Mouse (Mus musculus) gonadal fat pad, adult 2 months (tissue): ENCODE results near the gene Prss2. TPM values are rescaled to one million over a fixed set of nuclear protein-coding genes. Genes with fewer than 3 reads are reported as not detected.
"Not testable (repeated sequence)": the region's sequence is repeated elsewhere in the genome, so short reads cannot be mapped to it uniquely, and the experiment has no call there.

Experiments
- DNase-seq: peaks from one replicate; pipeline ENCODE4 v3.0.0-alpha.2; 2012; ENCODE audit warnings: low read depth
- polyA plus RNA-seq: library from polyadenylated mRNA; depleted of rRNA; stranded (reverse); fragments of >200 nt; gene quantifications from 2 replicates; pipeline ENCODE4 v1.2.3, GENCODE M21; 2012; rRNA removed

The Prss2 gene
- polyA plus RNA-seq, 1 experiment, result 10.5 TPM

DNA sequence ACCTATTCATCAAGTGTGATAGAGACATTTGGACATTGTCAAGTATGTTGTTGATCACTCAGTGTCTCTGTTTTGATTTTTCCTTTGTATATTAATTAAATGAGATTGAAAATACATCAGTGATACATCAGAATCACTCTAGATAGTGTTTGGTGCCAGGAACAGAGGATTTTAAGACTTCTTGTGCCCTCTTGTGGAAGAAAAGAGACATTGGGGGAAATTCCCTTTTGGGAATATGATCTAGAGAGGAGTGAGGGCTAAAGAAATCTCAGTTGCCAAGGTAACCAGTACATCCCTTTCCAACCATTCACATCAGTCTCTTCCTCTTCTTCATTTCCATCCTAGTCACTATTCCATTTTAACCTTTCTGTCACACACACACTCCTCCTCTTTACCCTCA is 34.8 kb downstream of the Prss2 start:
- DNase-seq, result no peak

DNA sequence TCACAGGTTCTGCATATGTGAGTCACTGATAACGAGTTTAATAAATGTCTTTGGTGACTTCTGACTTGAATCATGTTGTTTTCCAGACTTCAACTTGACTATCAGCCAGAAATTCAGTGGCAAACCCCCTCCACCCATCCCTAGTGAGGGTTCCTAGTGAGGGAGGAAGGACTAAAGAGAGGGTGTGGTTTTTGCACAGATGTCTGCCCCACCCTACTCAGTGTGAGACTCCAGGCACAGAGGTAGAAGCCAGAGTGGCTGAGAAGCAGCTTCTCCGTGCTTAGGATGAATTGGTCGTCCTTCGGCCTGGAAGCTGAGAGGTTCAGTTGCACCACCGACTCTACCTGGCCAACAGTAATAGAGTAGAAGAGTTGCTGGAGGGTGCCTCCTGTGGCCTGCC is 35.9 kb downstream of the Prss2 start:
- no peak for DNase-seq

DNA sequence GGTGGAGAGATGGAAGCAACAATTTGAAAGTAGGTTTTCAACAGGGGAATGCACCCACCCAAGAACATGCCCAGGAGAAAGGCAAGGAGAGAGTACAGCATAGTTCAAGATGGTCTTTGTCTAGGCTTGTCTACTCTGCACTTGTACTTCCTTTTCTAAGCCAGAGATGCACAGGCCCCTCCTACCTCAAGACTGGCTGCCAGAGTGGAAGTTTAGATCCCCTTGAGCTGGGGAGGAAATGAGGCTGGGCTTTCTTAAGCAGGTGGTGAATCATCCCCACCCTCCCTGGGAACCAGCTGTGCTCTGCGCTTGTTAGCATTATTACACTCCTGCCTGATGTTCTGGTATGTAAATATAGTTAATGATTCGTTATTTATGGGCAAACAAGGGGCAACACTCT is 36.7 kb downstream of the Prss2 start:
- DNase-seq, result no peak

DNA sequence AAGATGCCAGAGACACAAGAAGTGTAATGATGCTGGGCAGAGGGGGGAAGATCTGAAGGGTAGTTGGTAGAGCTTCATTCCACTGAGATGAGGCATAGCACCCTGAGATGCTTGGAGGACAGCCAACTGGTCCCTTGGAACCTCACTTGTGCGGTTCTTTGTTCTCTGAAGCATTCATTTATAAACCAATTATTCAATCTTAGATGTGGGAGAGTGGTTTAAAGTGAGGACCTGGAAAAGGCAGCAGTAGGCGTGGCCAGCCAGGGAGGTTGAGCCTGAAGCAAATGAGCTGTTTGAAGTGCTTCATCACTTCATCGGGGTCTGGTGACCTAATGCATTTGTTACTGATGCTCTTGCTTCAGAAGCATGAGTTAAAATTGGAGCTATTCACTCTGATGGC is 37.7 kb downstream of the Prss2 start:
- no peak for DNase-seq

DNA sequence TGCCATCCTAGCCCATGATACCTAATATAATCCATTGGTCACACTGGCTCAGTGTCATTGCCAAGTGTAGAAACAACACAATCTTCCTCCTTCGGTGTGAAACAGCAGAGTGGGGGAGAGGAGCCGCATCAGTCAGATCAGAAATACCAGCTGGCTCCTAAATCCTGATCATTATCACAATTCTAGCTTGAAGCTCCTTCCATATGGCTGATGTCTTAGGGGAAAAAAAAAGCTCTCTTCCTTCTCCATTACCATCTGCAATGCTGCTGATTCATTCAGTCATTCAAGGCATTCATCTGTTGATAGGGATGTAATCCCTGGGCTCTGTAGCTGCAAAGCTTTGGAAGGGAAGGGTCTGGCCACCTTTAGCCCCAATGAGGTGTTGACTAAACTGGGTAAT is 38.7 kb downstream of the Prss2 start:
- no peak for DNase-seq

DNA sequence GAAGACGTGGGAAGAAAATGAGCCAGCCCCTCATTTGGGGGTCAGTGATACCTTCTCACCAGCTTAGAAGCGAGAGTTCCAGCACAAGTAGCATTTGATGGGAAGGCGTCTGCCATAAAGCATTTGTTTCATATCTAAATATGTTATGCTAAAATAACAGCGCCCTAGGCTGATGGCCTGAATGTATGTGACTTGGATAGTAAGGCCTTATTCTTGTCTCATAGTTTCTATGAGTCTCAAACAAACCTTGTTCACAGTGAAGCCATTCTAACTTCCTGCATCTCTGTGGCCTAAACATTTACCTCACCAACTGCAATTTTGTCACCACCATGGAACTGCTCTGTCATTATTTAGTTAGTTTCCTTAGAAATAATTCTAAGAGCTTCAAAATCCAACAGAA is 41.0 kb downstream of the Prss2 start:
- no peak for DNase-seq

DNA sequence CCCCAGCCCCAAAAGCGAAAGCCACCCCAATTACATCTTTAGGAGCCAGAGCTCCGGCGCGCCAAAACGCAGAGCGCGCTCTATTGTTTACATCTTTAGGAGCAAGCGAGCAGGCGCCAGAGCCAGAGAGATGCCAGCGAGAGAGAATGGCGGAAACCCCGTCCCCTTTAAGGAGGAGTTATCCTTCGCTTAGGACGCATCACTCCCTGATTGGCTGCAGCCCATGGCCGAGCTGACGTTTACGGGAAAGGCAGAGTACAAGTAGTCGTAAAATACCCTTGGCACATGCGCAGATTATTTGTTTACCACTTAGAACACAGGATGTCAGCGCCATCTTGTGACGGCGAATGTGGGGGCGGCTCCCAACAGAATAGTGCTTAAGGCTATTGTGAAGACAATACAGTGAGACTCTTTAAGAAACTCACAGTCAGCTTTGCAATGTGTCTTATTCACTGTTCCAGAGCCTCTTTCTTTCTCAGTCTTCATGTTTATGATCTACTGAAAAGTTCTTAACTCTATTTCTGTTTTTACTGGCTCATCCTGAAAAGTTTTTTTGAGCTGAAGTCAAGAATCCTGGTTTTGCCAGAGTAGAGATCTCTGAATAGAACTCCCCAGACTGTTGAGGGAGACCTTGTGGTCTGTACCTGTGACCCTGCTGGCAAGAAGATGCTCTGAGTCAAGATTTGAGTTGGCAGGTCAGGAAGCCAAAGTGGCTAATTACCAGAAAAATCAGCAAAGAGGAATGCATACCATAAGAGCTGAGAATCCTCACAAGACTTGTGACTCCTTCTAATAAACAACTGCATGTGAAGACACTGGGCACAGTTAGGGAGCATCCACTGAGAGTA is 41.7 kb downstream of the Prss2 start:
- not testable (repeated sequence) for DNase-seq

DNA sequence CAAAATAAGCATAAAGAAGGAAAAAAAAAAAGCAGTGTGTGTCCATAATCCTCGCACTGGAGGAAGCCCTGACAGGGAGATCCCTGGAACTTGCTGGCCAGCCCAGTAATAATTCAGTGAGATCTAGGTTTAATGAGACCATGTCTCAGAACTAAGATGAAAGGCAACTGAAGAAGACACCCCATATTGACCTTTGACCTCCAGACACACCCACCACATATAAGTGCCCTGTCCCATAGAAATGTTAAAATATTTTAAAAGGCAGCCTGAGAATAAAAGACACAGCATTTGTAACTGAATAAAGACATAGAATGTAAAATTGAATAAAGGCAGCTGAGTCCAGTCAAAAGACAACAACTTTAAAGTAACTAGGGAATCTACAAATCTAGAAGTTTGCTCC is 43.7 kb downstream of the Prss2 start:
- DNase-seq, result no peak

DNA sequence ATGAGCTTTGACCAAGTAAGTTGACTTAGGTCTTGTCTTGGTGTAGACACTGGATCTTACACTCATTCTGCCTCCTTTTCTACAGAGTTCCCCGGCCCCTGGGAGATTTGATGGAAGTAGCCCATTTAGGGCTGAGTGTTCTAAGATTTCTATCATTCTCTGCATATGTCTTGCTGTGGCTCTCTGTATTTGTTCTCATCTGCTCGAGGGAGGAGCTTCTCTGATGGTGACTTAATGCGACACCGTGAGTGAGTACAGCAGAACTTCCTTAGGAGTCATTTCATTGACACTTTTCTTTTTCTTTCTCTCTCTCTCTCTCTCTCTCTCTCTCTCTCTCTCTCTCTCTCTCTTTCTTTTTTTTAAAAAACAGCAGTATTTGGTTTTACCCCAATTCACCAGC is 45.4 kb downstream of the Prss2 start:
- DNase-seq, result no peak

DNA sequence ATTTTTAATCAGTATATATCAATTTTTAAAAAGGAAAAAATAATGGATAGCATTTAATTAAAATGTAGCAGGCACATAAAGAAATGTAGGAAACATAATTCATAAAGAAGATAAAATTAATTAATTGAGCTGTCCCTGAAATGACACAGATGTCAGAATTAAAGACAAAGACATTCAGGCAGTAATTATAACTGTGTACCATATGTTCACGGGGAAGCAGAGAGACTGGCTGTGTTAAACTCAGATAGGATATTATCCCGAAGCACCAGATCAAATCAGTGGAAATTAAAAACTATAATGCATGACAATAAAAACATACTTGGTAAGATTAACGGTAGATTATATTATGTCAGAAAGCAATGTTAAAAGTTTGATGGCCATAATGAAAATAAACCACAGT is 47.5 kb downstream of the Prss2 start:
- no peak for DNase-seq

Other genes with a start within 250 kb of the Prss2 start
- gene Try4, start 219.5 kb upstream of the Prss2 start, polyA plus RNA-seq, result 1.3 and 8.4 TPM in 2 replicates
- 0.70 and 3.2 TPM in 2 replicates for gene Try5, start 204.9 kb upstream of the Prss2 start, polyA plus RNA-seq
- 0.18 TPM in 1 of 2 replicates, not detected in the other for gene Try10, start 167.7 kb upstream of the Prss2 start, polyA plus RNA-seq
- 0.19 TPM in 1 of 2 replicates, not detected in the other for gene Prss3, start 144.1 kb upstream of the Prss2 start, polyA plus RNA-seq
- gene Gm5771, start 129.4 kb upstream of the Prss2 start, polyA plus RNA-seq, result not detected in 2 replicates
- not detected in 2 replicates for gene Gm10334, start 75.6 kb upstream of the Prss2 start, polyA plus RNA-seq
- not detected in 2 replicates for gene Prss1, start 62.9 kb upstream of the Prss2 start, polyA plus RNA-seq
- gene Ephb6, start 83.7 kb downstream of the Prss2 start, polyA plus RNA-seq, result 29.5 and 30.2 TPM in 2 replicates
- 33.6 and 45.4 TPM in 2 replicates for gene Trpv6, start 114.6 kb downstream of the Prss2 start, polyA plus RNA-seq
- gene Trpv5, start 159.0 kb downstream of the Prss2 start, polyA plus RNA-seq, result 0.20 TPM in 1 of 2 replicates, not detected in the other
- 2.7 and 2.8 TPM in 2 replicates for gene Llcfc1, start 162.6 kb downstream of the Prss2 start, polyA plus RNA-seq
- gene Kel, start 182.6 kb downstream of the Prss2 start, polyA plus RNA-seq, result 0.22 TPM in 1 of 2 replicates, not detected in the other